Mouse (Mus musculus): ENCODE results near the gene Pik3cg. TPM values are rescaled to one million over a fixed set of nuclear protein-coding genes. Genes with fewer than 3 reads are reported as not detected.
A peak's percentile ranks its signal among the peaks of the same experiment; 100 is the strongest.

Pik3cg gene
- polyA plus RNA-seq, 1 experiment from 2014 or later, result 3.7 TPM

- Histone ChIP-seq H3K9me3 (ENCODE audit: control insufficient read depth, low read length) (no peaks in the 10 kb centered on the region), H3K27ac (ENCODE audit: low read depth) (no peak overlapping the region), H3K4me3 (ENCODE audit: low read depth, low read length) (no peak overlapping the region), H3K27me3 (replicated peaks; ENCODE audit: control insufficient read depth, insufficient read depth, low read length) (no peaks in the 10 kb centered on the region), H3K9ac (ENCODE audit: low read length) (no peak overlapping the region), H3K4me2 (ENCODE audit: low read length) (no peak overlapping the region), H3K4me1 (replicated peaks; ENCODE audit: control insufficient read depth, insufficient read depth, low read length) (no peaks in the 10 kb centered on the region; the same call in 1 of the 2 replicates), H3K36me3 (ENCODE audit: control insufficient read depth, insufficient read depth, low read length) (no peaks in the 10 kb centered on the region)
- WGBS, result 77% methylated on average over 4 of the region's 4 CpGs
- DNase-seq (ENCODE audit: low spot score) (no peak), ATAC-seq (replicated peaks; ENCODE audit: low FRiP score, low TSS enrichment, low read depth) (no peak)
Measured at GRCm38 (mm10) chr12:32211257-32211656, 2.8 kb upstream of the Pik3cg start.

DNA sequence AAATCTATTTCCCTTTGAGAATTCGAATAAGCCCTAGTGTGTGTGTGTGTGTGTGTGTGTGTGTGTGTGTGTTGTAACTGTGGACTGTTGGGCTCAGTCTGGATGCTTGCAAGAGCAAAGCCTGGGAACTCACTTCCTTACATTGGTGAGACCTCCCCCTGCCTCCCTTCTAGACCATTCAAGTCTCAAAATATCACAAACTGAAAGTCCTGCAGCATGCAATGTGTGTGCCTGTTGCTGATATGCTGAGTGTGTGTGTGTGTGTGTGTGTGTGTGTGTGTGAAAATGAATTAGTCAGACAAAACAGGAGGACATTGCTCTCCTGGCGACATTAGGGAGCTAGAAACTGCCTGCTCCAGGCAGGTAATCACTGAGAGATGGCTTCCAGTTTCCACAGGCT is 492 bp upstream of the Pik3cg start:
- Histone ChIP-seq H3K27ac (ENCODE audit: low read depth) (no peak overlapping the region; the same call in 1 of the 2 replicates), H3K36me3 (ENCODE audit: control insufficient read depth, insufficient read depth, low read length) (no peaks in the 10 kb centered on the region), H3K4me1 (replicated peaks; ENCODE audit: control insufficient read depth, insufficient read depth, low read length) (no peaks in the 10 kb centered on the region; the same call in 1 of the 2 replicates), H3K9ac (ENCODE audit: low read length) (no peak overlapping the region), H3K9me3 (ENCODE audit: control insufficient read depth, low read length) (no peaks in the 10 kb centered on the region), H3K27me3 (replicated peaks; ENCODE audit: control insufficient read depth, insufficient read depth, low read length) (no peaks in the 10 kb centered on the region), H3K4me2 (ENCODE audit: low read length) (peak overlapping the region; percentile 38), H3K4me3 (ENCODE audit: low read depth, low read length) (no peak overlapping the region)
- ATAC-seq (replicated peaks; ENCODE audit: low FRiP score, low TSS enrichment, low read depth) (no peak), DNase-seq (ENCODE audit: low spot score) (no peak)
- 66% methylated on average over 2 of the region's 2 CpGs for WGBS

DNA sequence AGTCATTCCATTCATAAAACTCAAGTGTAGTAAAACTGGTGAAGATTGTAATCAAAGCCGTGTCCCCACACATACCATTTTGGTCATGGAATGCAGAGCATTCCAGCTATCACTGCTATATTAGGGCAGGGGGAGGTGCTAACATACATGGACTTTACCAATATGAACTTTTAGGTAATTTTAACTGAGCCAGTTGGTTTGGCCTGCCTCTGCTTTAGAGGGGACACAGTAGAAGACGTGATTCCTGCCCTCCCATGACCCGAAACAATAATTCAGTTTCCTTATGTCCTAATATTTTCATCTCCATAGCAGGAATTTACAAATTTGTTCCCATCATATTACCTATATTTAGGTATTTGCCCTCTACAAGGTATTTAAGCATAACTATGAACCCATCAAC is 1.3 kb downstream of the Pik3cg start:
- no peaks in the 10 kb centered on the region for H3K27me3 ChIP-seq (replicated peaks; ENCODE audit: control insufficient read depth, insufficient read depth, low read length)
- H3K9me3 ChIP-seq (ENCODE audit: control insufficient read depth, low read length), result no peaks in the 10 kb centered on the region
- H3K27ac ChIP-seq (ENCODE audit: low read depth), result no peak overlapping the region
- no peak overlapping the region for H3K4me2 ChIP-seq (ENCODE audit: low read length)
- DNase-seq (ENCODE audit: low spot score) (no peak), ATAC-seq (replicated peaks; ENCODE audit: low FRiP score, low TSS enrichment, low read depth) (no peak)
- H3K4me3 ChIP-seq (ENCODE audit: low read depth, low read length), result no peak overlapping the region
- no peaks in the 10 kb centered on the region for H3K36me3 ChIP-seq (ENCODE audit: control insufficient read depth, insufficient read depth, low read length)
- WGBS, result 68% methylated on average over 3 of the region's 3 CpGs
- no peaks in the 10 kb centered on the region; the same call in 1 of the 2 replicates for H3K4me1 ChIP-seq (replicated peaks; ENCODE audit: control insufficient read depth, insufficient read depth, low read length)
- H3K9ac ChIP-seq (ENCODE audit: low read length), result no peak overlapping the region

DNA sequence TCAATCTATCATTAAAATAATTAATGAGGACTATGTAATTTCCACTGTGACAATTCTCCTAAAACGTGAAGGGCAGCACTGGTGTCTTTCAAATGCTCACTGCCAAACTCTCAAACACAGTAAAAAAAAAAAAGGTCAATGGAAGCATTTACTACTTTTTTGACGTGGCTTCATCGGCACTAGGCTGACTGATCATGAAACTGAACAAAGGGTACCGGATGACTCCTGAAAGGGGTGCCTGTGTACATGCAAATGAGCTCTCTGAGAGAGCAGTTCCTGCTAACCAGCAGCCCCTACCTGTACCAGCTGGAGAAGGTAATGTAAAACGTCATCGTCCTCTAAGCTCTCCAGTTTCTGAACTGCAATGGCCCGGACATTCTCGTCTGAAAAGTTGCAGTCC is 4.8 kb downstream of the Pik3cg start:
- H3K36me3 ChIP-seq (ENCODE audit: control insufficient read depth, insufficient read depth, low read length), result no peaks in the 10 kb centered on the region
- no peak overlapping the region for H3K27ac ChIP-seq (ENCODE audit: low read depth)
- DNase-seq (ENCODE audit: low spot score) (no peak), ATAC-seq (replicated peaks; ENCODE audit: low FRiP score, low TSS enrichment, low read depth) (no peak)
- H3K4me2 ChIP-seq (ENCODE audit: low read length), result no peak overlapping the region
- WGBS, result 66% methylated on average over 8 of the region's 8 CpGs
- no peaks in the 10 kb centered on the region; the same call in 1 of the 2 replicates for H3K4me1 ChIP-seq (replicated peaks; ENCODE audit: control insufficient read depth, insufficient read depth, low read length)
- no peaks in the 10 kb centered on the region for H3K9me3 ChIP-seq (ENCODE audit: control insufficient read depth, low read length)
- no peak overlapping the region for H3K4me3 ChIP-seq (ENCODE audit: low read depth, low read length)
- no peak overlapping the region for H3K9ac ChIP-seq (ENCODE audit: low read length)
- no peaks in the 10 kb centered on the region for H3K27me3 ChIP-seq (replicated peaks; ENCODE audit: control insufficient read depth, insufficient read depth, low read length)

DNA sequence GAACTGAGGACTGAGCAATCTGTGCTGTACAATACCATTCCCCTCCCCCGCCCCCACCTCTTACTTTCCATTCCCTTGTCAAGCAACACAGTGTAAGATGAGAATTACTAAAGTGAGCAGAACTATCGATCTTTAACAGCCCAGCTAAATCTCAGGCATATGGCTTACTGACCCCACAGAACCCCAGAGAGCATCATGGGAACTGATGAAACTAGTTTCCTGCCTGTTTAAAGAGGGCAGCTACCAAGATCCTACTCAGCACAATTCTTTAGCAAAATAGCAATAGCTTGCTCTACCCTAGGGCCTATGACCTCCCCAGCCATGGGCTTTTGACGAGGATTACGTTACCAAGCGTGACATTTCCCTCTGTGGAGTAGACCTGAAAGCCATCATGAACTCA is 5.9 kb downstream of the Pik3cg start:
- H3K27me3 ChIP-seq (replicated peaks; ENCODE audit: control insufficient read depth, insufficient read depth, low read length), result no peaks in the 10 kb centered on the region
- no peak overlapping the region for H3K4me2 ChIP-seq (ENCODE audit: low read length)
- DNase-seq (ENCODE audit: low spot score), result no peak
- H3K9me3 ChIP-seq (ENCODE audit: control insufficient read depth, low read length), result no peaks in the 10 kb centered on the region
- 88% methylated on average over 5 of the region's 5 CpGs for WGBS
- H3K9ac ChIP-seq (ENCODE audit: low read length), result no peak overlapping the region
- H3K4me3 ChIP-seq (ENCODE audit: low read depth, low read length), result no peak overlapping the region
- no peaks in the 10 kb centered on the region for H3K36me3 ChIP-seq (ENCODE audit: control insufficient read depth, insufficient read depth, low read length)
- no peak for ATAC-seq (replicated peaks; ENCODE audit: low FRiP score, low TSS enrichment, low read depth)
- no peaks in the 10 kb centered on the region for H3K4me1 ChIP-seq (replicated peaks; ENCODE audit: control insufficient read depth, insufficient read depth, low read length)
- no peak overlapping the region for H3K27ac ChIP-seq (ENCODE audit: low read depth)

DNA sequence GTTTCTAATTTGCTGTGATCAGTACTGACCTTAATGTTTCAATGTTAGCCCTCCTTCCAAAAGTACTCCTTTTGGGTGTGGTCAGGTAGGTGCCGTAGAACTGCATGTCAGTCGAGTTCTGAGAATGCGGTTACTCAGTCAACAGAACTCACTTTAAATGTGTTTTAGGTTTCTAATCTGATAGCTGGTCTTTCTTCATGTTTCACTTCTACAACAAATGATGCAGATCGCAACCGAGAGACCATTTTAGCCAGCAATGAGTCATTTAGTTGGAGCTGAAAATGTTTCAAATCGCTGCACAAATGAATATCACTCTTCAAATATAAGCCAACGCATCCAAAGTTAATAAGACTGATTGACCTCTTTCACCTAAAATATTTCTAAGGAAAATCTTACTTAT is 6.5 kb downstream of the Pik3cg start:
- Histone ChIP-seq H3K9ac (ENCODE audit: low read length) (no peak overlapping the region), H3K36me3 (ENCODE audit: control insufficient read depth, insufficient read depth, low read length) (no peaks in the 10 kb centered on the region), H3K4me2 (ENCODE audit: low read length) (no peak overlapping the region), H3K27ac (ENCODE audit: low read depth) (no peak overlapping the region), H3K9me3 (ENCODE audit: control insufficient read depth, low read length) (no peaks in the 10 kb centered on the region), H3K4me1 (replicated peaks; ENCODE audit: control insufficient read depth, insufficient read depth, low read length) (no peaks in the 10 kb centered on the region), H3K4me3 (ENCODE audit: low read depth, low read length) (no peak overlapping the region), H3K27me3 (replicated peaks; ENCODE audit: control insufficient read depth, insufficient read depth, low read length) (no peaks in the 10 kb centered on the region)
- WGBS, result 95% methylated on average over 7 of the region's 7 CpGs
- ATAC-seq (replicated peaks; ENCODE audit: low FRiP score, low TSS enrichment, low read depth) (no peak), DNase-seq (ENCODE audit: low spot score) (no peak)

- no peak overlapping the region for H3K9ac ChIP-seq (ENCODE audit: low read length)
- H3K4me1 ChIP-seq (replicated peaks; ENCODE audit: control insufficient read depth, insufficient read depth, low read length), result no peaks in the 10 kb centered on the region
- DNase-seq (ENCODE audit: low spot score), result no peak
- H3K27ac ChIP-seq (ENCODE audit: low read depth), result no peak overlapping the region
- H3K4me2 ChIP-seq (ENCODE audit: low read length), result no peak overlapping the region
- no peak overlapping the region for H3K4me3 ChIP-seq (ENCODE audit: low read depth, low read length)
- no peaks in the 10 kb centered on the region for H3K9me3 ChIP-seq (ENCODE audit: control insufficient read depth, low read length)
- no peak for ATAC-seq (replicated peaks; ENCODE audit: low FRiP score, low TSS enrichment, low read depth)
- no peaks in the 10 kb centered on the region for H3K36me3 ChIP-seq (ENCODE audit: control insufficient read depth, insufficient read depth, low read length)
- WGBS, result 87% methylated on average over 6 of the region's 6 CpGs
- no peaks in the 10 kb centered on the region for H3K27me3 ChIP-seq (replicated peaks; ENCODE audit: control insufficient read depth, insufficient read depth, low read length)
Measured at GRCm38 (mm10) chr12:32201070-32201585, 7.3 kb downstream of the Pik3cg start.

- 82% methylated on average over 16 of the region's 16 CpGs for WGBS
- no peaks in the 10 kb centered on the region for H3K36me3 ChIP-seq (ENCODE audit: control insufficient read depth, insufficient read depth, low read length)
- ATAC-seq (replicated peaks; ENCODE audit: low FRiP score, low TSS enrichment, low read depth) (no peak), DNase-seq (ENCODE audit: low spot score) (no peak)
- H3K4me2 ChIP-seq (ENCODE audit: low read length), result no peak overlapping the region
- no peak overlapping the region for H3K27ac ChIP-seq (ENCODE audit: low read depth)
- H3K27me3 ChIP-seq (replicated peaks; ENCODE audit: control insufficient read depth, insufficient read depth, low read length), result no peaks in the 10 kb centered on the region
- H3K9ac ChIP-seq (ENCODE audit: low read length), result no peak overlapping the region
- no peaks in the 10 kb centered on the region for H3K9me3 ChIP-seq (ENCODE audit: control insufficient read depth, low read length)
- no peak overlapping the region for H3K4me3 ChIP-seq (ENCODE audit: low read depth, low read length)
- H3K4me1 ChIP-seq (replicated peaks; ENCODE audit: control insufficient read depth, insufficient read depth, low read length), result no peaks in the 10 kb centered on the region
Measured at GRCm38 (mm10) chr12:32200387-32201069, 7.9 kb downstream of the Pik3cg start.

GRCm38 (mm10) chr12:32199422-32199821 is 9.0 kb downstream of the Pik3cg start:
- DNase-seq (ENCODE audit: low spot score), result no peak
- no peaks in the 10 kb centered on the region for H3K9me3 ChIP-seq (ENCODE audit: control insufficient read depth, low read length)

More at GRCm38 (mm10) chr12:32199422-32199821, 9.0 kb downstream of the Pik3cg start:
- Histone ChIP-seq H3K36me3 (ENCODE audit: control insufficient read depth, insufficient read depth, low read length) (no peaks in the 10 kb centered on the region), H3K27me3 (replicated peaks; ENCODE audit: control insufficient read depth, insufficient read depth, low read length) (no peaks in the 10 kb centered on the region), H3K27ac (ENCODE audit: low read depth) (no peak overlapping the region), H3K9ac (ENCODE audit: low read length) (no peak overlapping the region), H3K4me3 (ENCODE audit: low read depth, low read length) (no peak overlapping the region), H3K4me1 (replicated peaks; ENCODE audit: control insufficient read depth, insufficient read depth, low read length) (no peaks in the 10 kb centered on the region), H3K4me2 (ENCODE audit: low read length) (no peak overlapping the region)
- ATAC-seq (replicated peaks; ENCODE audit: low FRiP score, low TSS enrichment, low read depth), result no peak
- WGBS, result 76% methylated on average over 4 of the region's 4 CpGs

Data from intestine, embryonic 14.5 days (tissue).